Mouse (Mus musculus) testis, adult 2 months (tissue): ENCODE data around the gene Bcl2.

Experiments used
- CTCF ChIP-seq: fragments of 200-500 bp; IDR thresholded peaks from 2 replicates; pipeline ENCODE4 v1.5.1; 2012; ENCODE audit warnings: low read depth, mild to moderate bottlenecking, inconsistent platforms, low read length, moderate library complexity; ENCODE audit not compliant: control insufficient read depth, insufficient read depth, insufficient replicate concordance
- POLR2A ChIP-seq: fragments of 200-500 bp; IDR thresholded peaks from 2 replicates; pipeline ENCODE4 v1.6.1; 2012; ENCODE audit warnings: low read depth, mild to moderate bottlenecking, inconsistent platforms, low read length, moderate library complexity; ENCODE audit not compliant: control insufficient read depth

DNA sequence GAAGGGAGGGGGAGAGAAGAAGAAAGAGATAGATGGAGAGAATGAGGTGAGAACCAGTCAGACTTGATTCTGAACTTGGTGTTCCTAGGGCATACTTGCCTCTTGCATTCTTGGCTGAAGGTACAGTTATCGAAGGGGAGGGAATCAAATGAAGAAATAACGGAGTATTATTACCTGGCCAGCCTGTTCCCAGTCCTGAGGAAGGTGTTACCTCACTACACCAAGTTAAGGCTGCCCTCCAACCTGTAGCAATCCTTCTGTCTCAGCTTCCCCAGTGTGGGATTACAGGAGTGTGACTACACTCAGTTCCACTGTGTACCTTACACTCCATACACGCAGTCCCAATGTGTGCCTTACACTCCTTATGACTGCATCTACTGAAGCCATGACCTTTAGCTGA lies 151.3 kb downstream of the Bcl2 start:
- TF ChIP-seq CTCF = no peak
- TF ChIP-seq POLR2A = no peak
